Mouse (Mus musculus) small intestine, adult 2 months (tissue): ENCODE data around the gene Vmn1r53. TPM values are rescaled to one million over a fixed set of nuclear protein-coding genes. Genes with fewer than 3 reads are reported as not detected.
"Not testable (repeated sequence)": the region's sequence is repeated elsewhere in the genome, so short reads cannot be mapped to it uniquely, and the experiment has no call there.

Experiments
- H3K27ac ChIP-seq: fragments of 200-500 bp; 2 replicates; pipeline ENCODE4 v1.5.1; 2012; ENCODE audit warnings: low read depth, low read length, control low read depth, inconsistent platforms; ENCODE audit not compliant: insufficient read depth
- H3K27me3 ChIP-seq: fragments of 200-500 bp; 2 replicates; pipeline ENCODE4 v1.6.1; 2012; ENCODE audit warnings: mild to moderate bottlenecking, moderate library complexity, low read length, inconsistent platforms; ENCODE audit not compliant: control insufficient read depth, insufficient read depth
- H3K36me3 ChIP-seq: fragments of 200-500 bp; 2 replicates; pipeline ENCODE4 v1.6.1; 2012; ENCODE audit warnings: mild to moderate bottlenecking, low read length, control low read depth, inconsistent platforms; ENCODE audit not compliant: control insufficient read depth, insufficient read depth
- H3K4me1 ChIP-seq: fragments of 200-500 bp; 2 replicates; pipeline ENCODE4 v1.6.1; 2012; ENCODE audit warnings: low read length, inconsistent platforms, mixed read lengths; ENCODE audit not compliant: control insufficient read depth, insufficient read depth, insufficient read length
- H3K4me3 ChIP-seq: fragments of 200-500 bp; 2 replicates; pipeline ENCODE4 v1.5.1; 2012; ENCODE audit warnings: low read depth, mild to moderate bottlenecking, control low read depth, inconsistent platforms, low read length, moderate library complexity
- CTCF ChIP-seq: fragments of 200-500 bp; IDR thresholded peaks from 2 replicates; pipeline ENCODE4 v1.5.1; 2012; ENCODE audit warnings: low read depth, mild to moderate bottlenecking, control low read depth, inconsistent platforms, low read length, moderate library complexity, mixed read lengths; ENCODE audit not compliant: insufficient replicate concordance, insufficient read length; ENCODE audit errors: extremely low read depth
- POLR2A ChIP-seq: fragments of 200-500 bp; IDR thresholded peaks from 2 replicates; pipeline ENCODE4 v1.6.1; 2012; ENCODE audit warnings: low read depth, mild to moderate bottlenecking, control low read depth, inconsistent platforms, low read length, moderate library complexity
- WGBS: fragments of 180-500 bp; shearing (Covaris S2); methylation state at CpG from one replicate; pipeline ENCODE4 v1.1.7; 2018; 5-methylcytosine and 5-hydroxymethylcytosine counted together
- polyA plus RNA-seq: library from polyadenylated mRNA; depleted of rRNA; stranded (reverse); fragments of >200 nt; gene quantifications from 2 replicates; pipeline ENCODE4 v1.2.3, GENCODE M21; 2012; rRNA removed

Vmn1r53 gene
- polyA plus RNA-seq, result not detected in 2 replicates

GRCm38 (mm10) chr6:90224338-90224737, at the start of gene Vmn1r53:
Gene Vmn1r53, minus strand, starts transcription at chr6:90224438.
- Histone ChIP-seq H3K4me3 (no peak within 1 kb of the TSS), H3K4me1 (no peaks in the 10 kb centered on the region), H3K27ac (no peak within 1 kb of the TSS), H3K27me3 (no peaks in the 10 kb centered on the region), H3K36me3 (no peaks in the 10 kb centered on the region)
- WGBS, result 69% methylated on average over 1 of the region's 1 CpGs
- TF ChIP-seq CTCF (no peak), POLR2A (no peak)

- 72% methylated on average over 1 of the region's 1 CpGs for WGBS
- no peaks in the 10 kb centered on the region for H3K4me1 ChIP-seq
- no peak within 1 kb of the TSS for H3K4me3 ChIP-seq
- TF ChIP-seq CTCF (no peak), POLR2A (no peak)
- no peaks in the 10 kb centered on the region for H3K36me3 ChIP-seq
- H3K27me3 ChIP-seq, result no peaks in the 10 kb centered on the region
- H3K27ac ChIP-seq, result no peak within 1 kb of the TSS
Measured at GRCm38 (mm10) chr6:90246000-90246399, 21.8 kb upstream of the Vmn1r53 start, which contains the start of gene Vmn1r54. Gene Vmn1r54, plus strand, starts transcription at chr6:90246300.

GRCm38 (mm10) chr6:90244019-90244418, 19.8 kb upstream of the Vmn1r53 start:
- TF ChIP-seq CTCF, result no peak
- Histone ChIP-seq H3K4me1 (no peaks in the 10 kb centered on the region), H3K27me3 (no peaks in the 10 kb centered on the region), H3K4me3 (no peak overlapping the region), H3K27ac (no peak overlapping the region), H3K36me3 (no peaks in the 10 kb centered on the region)
- 54% methylated on average over 3 of the region's 3 CpGs for WGBS

GRCm38 (mm10) chr6:90232681-90233080, 8.4 kb upstream of the Vmn1r53 start:
- TF ChIP-seq POLR2A, result no peak
- TF ChIP-seq CTCF, result no peak
- Histone ChIP-seq H3K36me3 (no peaks in the 10 kb centered on the region), H3K27me3 (no peaks in the 10 kb centered on the region), H3K27ac (no peak overlapping the region), H3K4me3 (peak overlapping the region; percentile 55; the same call in 1 of the 2 replicates), H3K4me1 (no peaks in the 10 kb centered on the region)
- 59% methylated on average over 27 of the region's 27 CpGs for WGBS

- not testable (repeated sequence) for H3K27me3 ChIP-seq, H3K4me3 ChIP-seq, H3K27ac ChIP-seq, H3K4me1 ChIP-seq, H3K36me3 ChIP-seq
- 66% methylated on average over 4 of the region's 4 CpGs for WGBS
Measured at GRCm38 (mm10) chr6:90232114-90232513, 7.9 kb upstream of the Vmn1r53 start.

- 81% methylated on average over 2 of the region's 2 CpGs for WGBS
- not testable (repeated sequence) for H3K4me1 ChIP-seq, H3K36me3 ChIP-seq, H3K27ac ChIP-seq, H3K27me3 ChIP-seq, H3K4me3 ChIP-seq
Measured at GRCm38 (mm10) chr6:90202493-90202892, 21.7 kb downstream of the Vmn1r53 start, which contains the start of gene V1ra8. Gene V1ra8, plus strand, starts transcription at chr6:90202793.

GRCm38 (mm10) chr6:90174508-90174907, 49.7 kb downstream of the Vmn1r53 start, which contains the start of gene Vmn1r52:
Gene Vmn1r52, plus strand, starts transcription at chr6:90174808.
- 70% methylated on average over 2 of the region's 2 CpGs for WGBS
- Histone ChIP-seq H3K36me3 (no peaks in the 10 kb centered on the region), H3K4me1 (no peaks in the 10 kb centered on the region), H3K27me3 (no peaks in the 10 kb centered on the region), H3K4me3 (no peak within 1 kb of the TSS), H3K27ac (no peak within 1 kb of the TSS)
- TF ChIP-seq POLR2A (no peak), CTCF (no peak)

Other genes with a start within 250 kb of the Vmn1r53 start
- gene Vmn1r47, start 208.3 kb downstream of the Vmn1r53 start, polyA plus RNA-seq, result not detected in 2 replicates
- not detected in 2 replicates for gene Vmn1r48, start 187.6 kb downstream of the Vmn1r53 start, polyA plus RNA-seq
- gene Vmn1r49, start 145.9 kb downstream of the Vmn1r53 start, polyA plus RNA-seq, result not detected in 2 replicates
- gene Vmn1r50, start 123.0 kb downstream of the Vmn1r53 start, polyA plus RNA-seq, result not detected in 2 replicates
- not detected in 2 replicates for gene Vmn1r51, start 101.8 kb downstream of the Vmn1r53 start, polyA plus RNA-seq
- not detected in 2 replicates for gene Vmn1r52, start 49.6 kb downstream of the Vmn1r53 start, polyA plus RNA-seq
- not detected in 2 replicates for gene V1ra8, start 21.6 kb downstream of the Vmn1r53 start, polyA plus RNA-seq
- gene Vmn1r54, start 21.9 kb upstream of the Vmn1r53 start, polyA plus RNA-seq, result not detected in 2 replicates
- not detected in 2 replicates for gene BC048671, start 76.8 kb upstream of the Vmn1r53 start, polyA plus RNA-seq
- 0.09 and 0.52 TPM in 2 replicates for gene Chst13, start 100.7 kb upstream of the Vmn1r53 start, polyA plus RNA-seq
- gene Uroc1, start 108.8 kb upstream of the Vmn1r53 start, polyA plus RNA-seq, result not detected in 2 replicates
- 14.5 and 26.8 TPM in 2 replicates for gene Zxdc, start 145.1 kb upstream of the Vmn1r53 start, polyA plus RNA-seq
- not detected in 2 replicates for gene Cfap100, start 204.4 kb upstream of the Vmn1r53 start, polyA plus RNA-seq
- 15.0 and 15.1 TPM in 2 replicates for gene Klf15, start 238.1 kb upstream of the Vmn1r53 start, polyA plus RNA-seq